Mouse (Mus musculus) CH12.LX (cell line): Measurements from ENCODE around the gene Ube2e3. TPM values are rescaled to one million over a fixed set of nuclear protein-coding genes. Genes with fewer than 3 reads are reported as not detected.
A peak's percentile ranks its signal among the peaks of the same experiment; 100 is the strongest.

Experiments used
- DNase-seq: peaks from one replicate; pipeline ENCODE4 v3.0.0-alpha.2; 2013; ENCODE audit errors: extremely low read depth
- H3K27ac ChIP-seq: 2 replicates; pipeline ENCODE4 v1.5.1; 2012; ENCODE audit warnings: low read depth, mild to moderate bottlenecking, control low read depth, moderate library complexity; ENCODE audit not compliant: insufficient read depth
- H3K27me3 ChIP-seq: replicated peaks from 2 replicates; pipeline ENCODE3; 2012; ENCODE audit warnings: inconsistent platforms
- H3K36me3 ChIP-seq, 2 experiments: replicated peaks in 1 of 2; 2 replicates each; pipeline versions ENCODE3 to v1.6.1; 2012; ENCODE audit warnings: inconsistent platforms in 1 of 2, low read length in 1 of 2, mild to moderate bottlenecking in 1 of 2, mixed read lengths in 1 of 2, moderate library complexity in 1 of 2; ENCODE audit not compliant: control insufficient read depth in 1 of 2, insufficient read depth in 1 of 2
- H3K4me1 ChIP-seq, 2 experiments: 2 replicates each; pipeline ENCODE4 v1.6.1; 2012; ENCODE audit warnings: inconsistent platforms in 1 of 2, moderate library complexity in 1 of 2; ENCODE audit not compliant: insufficient read depth in 2 of 2, control insufficient read depth in 1 of 2
- H3K4me2 ChIP-seq: 2 replicates; pipeline ENCODE4 v1.6.1; 2012; ENCODE audit warnings: low read depth, mild to moderate bottlenecking, control low read depth; ENCODE audit not compliant: poor library complexity, insufficient read depth, severe bottlenecking
- H3K4me3 ChIP-seq, 3 experiments: fragments of 150-350 bp in 1 of 3; sonication (generic) in 1 of 3; replicated peaks in 1 of 3; 2 replicates each; pipeline versions ENCODE3 to v1.5.1; 2011 to 2012; ENCODE audit warnings: low read depth in 2 of 3, low read length in 2 of 3, mild to moderate bottlenecking in 2 of 3, moderate library complexity in 2 of 3, control low read depth in 1 of 3, improper control_type of control experiment in 1 of 3, inconsistent platforms in 1 of 3, mixed read lengths in 1 of 3; ENCODE audit not compliant: poor library complexity in 1 of 3
- H3K79me2 ChIP-seq: replicated peaks from 2 replicates; pipeline ENCODE4 v1.6.1; 2012; ENCODE audit warnings: mild to moderate bottlenecking, moderate library complexity; ENCODE audit not compliant: control insufficient read depth, poor library complexity, insufficient read depth, severe bottlenecking; ENCODE audit errors: extremely low read depth
- H3K9ac ChIP-seq: 2 replicates; pipeline ENCODE4 v1.6.1; 2012; ENCODE audit warnings: low read depth, mild to moderate bottlenecking, control low read depth, moderate library complexity; ENCODE audit not compliant: insufficient read depth
- H3K9me3 ChIP-seq: replicated peaks from 2 replicates; pipeline ENCODE3; 2012; ENCODE audit warnings: low read length, inconsistent platforms, mixed read lengths
- CHD1 ChIP-seq: IDR thresholded peaks from 2 replicates; pipeline ENCODE4 v1.6.1; 2012; ENCODE audit warnings: low read depth, low read length, improper control_type of control experiment, inconsistent platforms
- CTCF ChIP-seq, 2 experiments: IDR thresholded peaks in 1 of 2; conservative IDR thresholded peaks in 1 of 2; 2 replicates each; pipeline ENCODE4 v1.5.1; 2011 to 2012; ENCODE audit warnings: low read depth in 2 of 2, low read length in 2 of 2, improper control_type of control experiment in 1 of 2, inconsistent platforms in 1 of 2, mild to moderate bottlenecking in 1 of 2, moderate library complexity in 1 of 2
- EP300 ChIP-seq: IDR thresholded peaks from 2 replicates; pipeline ENCODE4 v1.6.1; 2011; ENCODE audit warnings: low read length, improper control_type of control experiment
- ETS1 ChIP-seq: conservative IDR thresholded peaks from 2 replicates; pipeline ENCODE4 v1.6.1; 2012; ENCODE audit warnings: low read depth, mild to moderate bottlenecking, inconsistent platforms, low read length, improper control_type of control experiment, moderate library complexity
- JUND ChIP-seq: conservative IDR thresholded peaks from 2 replicates; pipeline ENCODE4 v1.6.1; 2011; ENCODE audit warnings: low read depth, low read length, improper control_type of control experiment
- KAT2A ChIP-seq: IDR thresholded peaks from 2 replicates; pipeline ENCODE4 v1.6.1; 2012; ENCODE audit warnings: low read length, improper control_type of control experiment, inconsistent platforms; ENCODE audit not compliant: insufficient replicate concordance
- MAZ ChIP-seq: IDR thresholded peaks from 2 replicates; pipeline ENCODE4 v1.6.1; 2012; ENCODE audit warnings: low read depth, mild to moderate bottlenecking, inconsistent platforms, low read length, improper control_type of control experiment, moderate library complexity
- MEF2A ChIP-seq: IDR thresholded peaks from 2 replicates; pipeline ENCODE4 v1.6.1; 2014; ENCODE audit warnings: low read depth, mild to moderate bottlenecking, inconsistent platforms, low read length, improper control_type of control experiment, borderline replicate concordance
- RAD21 ChIP-seq: IDR thresholded peaks from 2 replicates; pipeline ENCODE4 v1.6.1; 2011; ENCODE audit warnings: low read depth, mild to moderate bottlenecking, low read length, improper control_type of control experiment, moderate library complexity
- RCOR1 ChIP-seq: conservative IDR thresholded peaks from 2 replicates; pipeline ENCODE4 v1.6.1; 2012; ENCODE audit warnings: low read depth, mild to moderate bottlenecking, inconsistent platforms, low read length, improper control_type of control experiment
- SIN3A ChIP-seq: IDR thresholded peaks from 2 replicates; pipeline ENCODE4 v1.6.1; 2012; ENCODE audit warnings: low read length, improper control_type of control experiment, inconsistent platforms
- SMC3 ChIP-seq: IDR thresholded peaks from 2 replicates; pipeline ENCODE4 v1.6.1; 2011; ENCODE audit warnings: low read depth, low read length, improper control_type of control experiment
- TBP ChIP-seq: conservative IDR thresholded peaks from 2 replicates; pipeline ENCODE4 v1.6.1; 2011; ENCODE audit warnings: low read depth, low read length, improper control_type of control experiment
- USF2 ChIP-seq: conservative IDR thresholded peaks from 2 replicates; pipeline ENCODE4 v1.6.1; 2011; ENCODE audit warnings: low read depth, low read length, improper control_type of control experiment
- ZC3H11A ChIP-seq: IDR thresholded peaks from 2 replicates; pipeline ENCODE4 v1.6.1; 2012; ENCODE audit warnings: low read depth, mild to moderate bottlenecking, inconsistent platforms, low read length, improper control_type of control experiment
- ZNF384 ChIP-seq: IDR thresholded peaks from 2 replicates; pipeline ENCODE4 v1.6.1; 2012; ENCODE audit warnings: low read depth, low read length, improper control_type of control experiment, inconsistent platforms
- dilution Hi-C: fragments of 300-500 bp; cut with MboI; formaldehyde crosslinking; loops from 2 replicates; pipeline ENCODE4 v1.14.3; 2020; ENCODE audit warnings: low sequenced_read_pairs; ENCODE audit not compliant: extremely low pct_unique_long_range_greater_than_20kb, extremely low pct_ligation_motif_present
- in situ Hi-C: fragments of 300-500 bp; cut with MboI; formaldehyde crosslinking; loops from 3 replicates; pipeline ENCODE4 v1.14.3; 2019; ENCODE audit warnings: low sequenced_read_pairs, low pct_ligation_motif_present, low pct_unique_long_range_greater_than_20kb, mixed read lengths
- polyA plus RNA-seq: library from polyadenylated mRNA; unstranded; fragments of >175 nt; gene quantifications from 2 replicates; pipeline ENCODE4 v1.2.1, GENCODE M21; 2012; ENCODE audit warnings: low read depth; ENCODE audit not compliant: insufficient read length
- total RNA-seq, 2 experiments: library from RNA; depleted of rRNA; stranded (reverse); fragments of 300-350 nt in 1 of 2; fragments of >200 nt in 1 of 2; gene quantifications; 2 replicates each; pipeline ENCODE4 v1.2.3; 2012 to 2014

Gene Ube2e3
- total and polyA plus RNA-seq, 3 experiments, result 22.1 to 66.4 (median 44.7) TPM

DNA sequence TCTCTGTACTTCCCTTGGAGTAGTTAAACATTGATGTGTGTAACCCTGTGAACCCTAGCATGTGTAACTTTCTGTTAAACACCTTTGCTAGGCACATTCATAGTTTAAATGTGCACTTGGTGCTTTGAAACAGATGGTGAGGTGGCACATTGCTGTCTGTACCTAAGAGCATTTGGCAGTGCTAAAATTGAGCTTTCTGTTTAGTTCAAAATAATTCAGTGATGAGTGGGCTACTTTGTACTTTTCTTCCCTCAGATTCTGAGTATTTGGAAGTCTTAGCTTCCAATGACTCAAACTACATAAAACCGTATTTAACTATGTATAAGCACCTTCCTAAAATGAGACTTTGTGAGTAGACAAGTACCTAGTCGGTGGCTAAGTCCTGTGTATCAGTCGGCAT is 59.7 kb downstream of the Ube2e3 start (continued):
- TF ChIP-seq CHD1, result no peak

- peaks cover 4 to 33% of the 10 kb centered on the region in 2 experiments; a peak in 3 of 4 replicates for H3K4me1 ChIP-seq
- no peak overlapping the region for H3K4me2 ChIP-seq
- DNase-seq, result no peak
- H3K9me3 ChIP-seq, result no peaks in the 10 kb centered on the region
- H3K9ac ChIP-seq, result no peak overlapping the region
- no peaks in the 10 kb centered on the region for H3K79me2 ChIP-seq
- no peak for TF ChIP-seq KAT2A
- TF ChIP-seq SMC3, result no peak
- no peak for TF ChIP-seq RAD21
- TF ChIP-seq TBP, result no peak
- TF ChIP-seq RCOR1, result no peak
- no peak for TF ChIP-seq MAZ
- no peak for TF ChIP-seq EP300
- no peak for TF ChIP-seq ZNF384
- TF ChIP-seq USF2, result no peak
- H3K27ac ChIP-seq, result no peak overlapping the region
- H3K27me3 ChIP-seq, result no peaks in the 10 kb centered on the region
- in situ Hi-C loops (loop anchor here (25.0 kb wide), 1 partner anchor 834 kb away; no protein-coding TSS in a partner anchor), dilution Hi-C loops (no loop called here)
- peaks cover 0 to 4% of the 10 kb centered on the region in 2 experiments for H3K36me3 ChIP-seq
- no peak overlapping the region for H3K4me3 ChIP-seq
These were observed 60.2 kb downstream of the Ube2e3 start for GRCm38 (mm10) chr2:78928080-78928479.

DNA sequence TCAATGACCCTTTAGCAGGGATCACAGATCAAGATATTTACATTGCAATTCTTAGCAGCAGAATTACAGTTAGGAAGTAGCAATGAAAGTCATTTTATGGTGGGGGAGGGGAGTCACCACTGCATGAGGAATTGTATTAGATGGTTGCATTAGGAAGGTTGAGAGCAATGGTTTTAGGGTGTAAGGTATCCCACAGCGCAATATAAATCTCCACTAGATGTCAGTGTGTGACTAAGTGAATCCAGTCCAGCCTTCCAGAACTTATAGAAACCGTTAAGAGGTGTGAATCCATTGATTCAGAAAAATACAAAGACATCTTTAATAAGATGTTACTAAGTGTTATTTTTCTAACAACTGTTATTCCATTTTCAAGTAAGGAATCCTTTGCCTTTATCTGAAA is 63.4 kb downstream of the Ube2e3 start:
- H3K36me3 ChIP-seq, result peaks cover 0 to 4% of the 10 kb centered on the region in 2 experiments
- no peak overlapping the region for H3K4me2 ChIP-seq
- in situ Hi-C loops (loop anchor here (25.0 kb wide), 1 partner anchor 831 kb away; no protein-coding TSS in a partner anchor), dilution Hi-C loops (no loop called here)
- H3K4me1 ChIP-seq, result peaks cover 0 to 5% of the 10 kb centered on the region in 2 experiments; a peak in 1 of 4 replicates
- H3K27ac ChIP-seq, result no peak overlapping the region
- no peaks in the 10 kb centered on the region for H3K27me3 ChIP-seq
- DNase-seq, result peak; percentile 52
- H3K9ac ChIP-seq, result no peak overlapping the region
- H3K9me3 ChIP-seq, result no peaks in the 10 kb centered on the region
- no peak overlapping the region for H3K4me3 ChIP-seq
- H3K79me2 ChIP-seq, result no peaks in the 10 kb centered on the region
- TF ChIP-seq JUND (0 out of 2 replicates have a peak, but pooled peaks have one; percentile 14), ZC3H11A (0 out of 2 replicates have a peak, but pooled peaks have one; percentile 10), RAD21 (peak; percentile 86), KAT2A (no peak), CHD1 (no peak), EP300 (no peak), ETS1 (no peak), SMC3 (peak; percentile 73), USF2 (no peak), CTCF (conservative IDR thresholded peaks at IDR 0.05 in 1 of 2, IDR thresholded peaks at IDR 0.05 in 1 of 2; ENCODE audit: low read depth in 2 of 2, low read length in 2 of 2) (peak in 1 of 2 experiments; percentile 73; a peak in 3 of 4 replicates), SIN3A (no peak), MEF2A (no peak)
